Mouse (Mus musculus) activated CD4-positive, CD25-positive, alpha-beta regulatory T cell, adult 9 weeks (primary cell): ENCODE measurements around the gene Dync1h1. TPM values are rescaled to one million over a fixed set of nuclear protein-coding genes. Genes with fewer than 3 reads are reported as not detected.

Experiments used
- polyA plus RNA-seq: library from polyadenylated mRNA; unstranded; fragments of 100-300 nt; shearing (Covaris generic); gene quantifications from one replicate; pipeline ENCODE4 v1.2.1, GENCODE M21; 2017

Gene Dync1h1
- 25.8 TPM for polyA plus RNA-seq

GRCm38 (mm10) chr12:110601241-110602218 lies at the start of gene Dync1h1:
Gene Dync1h1 (plus strand): TSS chr12:110601452.

GRCm38 (mm10) chr12:110682561-110683299 lies 81.5 kb downstream of the Dync1h1 start, which contains the start of gene 1700001K19Rik:
Gene 1700001K19Rik (minus strand): TSS chr12:110682619.

DNA sequence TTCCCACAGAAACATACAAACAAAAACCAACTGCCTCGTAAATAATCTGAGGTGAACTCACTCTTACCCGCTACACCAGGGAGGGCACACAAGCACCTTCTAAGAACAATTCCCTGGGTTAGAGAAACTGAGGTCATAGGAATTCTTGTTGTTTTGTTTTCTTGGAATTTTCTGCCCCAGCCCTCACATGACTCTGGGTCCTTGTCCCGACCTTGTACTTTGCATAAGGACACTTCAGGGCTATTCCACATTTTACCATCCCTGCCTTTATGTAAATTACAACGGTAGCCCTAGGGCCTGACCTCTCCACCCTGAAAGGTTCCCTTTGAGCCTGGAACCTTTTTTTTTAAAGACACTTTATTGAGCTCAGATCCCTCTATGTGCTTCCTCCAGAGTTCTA lies 101.3 kb downstream of the Dync1h1 start, which contains the start of gene Hsp90aa1:
Gene Hsp90aa1 (minus strand): TSS at position 173 of the 400 bp plus-strand sequence.

Other genes with a start within 250 kb of the Dync1h1 start
- 255 TPM for gene Ppp2r5c, start 154.3 kb upstream of the Dync1h1 start, polyA plus RNA-seq
- not detected for gene 1700001K19Rik, start 81.2 kb downstream of the Dync1h1 start, polyA plus RNA-seq
- 470 TPM for gene Hsp90aa1, start 101.3 kb downstream of the Dync1h1 start, polyA plus RNA-seq
- 53.5 TPM for gene Wdr20, start 136.5 kb downstream of the Dync1h1 start, polyA plus RNA-seq
- gene Mok, start 239.5 kb downstream of the Dync1h1 start, polyA plus RNA-seq = 0.20 TPM
- 1.9 TPM for gene Zfp839, start 248.8 kb downstream of the Dync1h1 start, polyA plus RNA-seq